Mouse (Mus musculus) liver, postnatal 0 days (tissue): ENCODE data around the gene Rsph10b. TPM values are rescaled to one million over a fixed set of nuclear protein-coding genes. Genes with fewer than 3 reads are reported as not detected.

Experiments used
- ATAC-seq: fragments of 200-750 bp; cut with Nextera tagmentation; 2 replicates; pipeline ENCODE4 v1.8.0; 2017; ENCODE audit warnings: mild to moderate bottlenecking, moderate library complexity
- DNase-seq: peaks from one replicate; pipeline ENCODE4 v3.0.0-alpha.2; 2016
- H3K27ac ChIP-seq: fragments of 300-500 bp; sonication (generic); 2 replicates; pipeline ENCODE4 v1.5.1; 2014; ENCODE audit warnings: antibody characterized with exemption, moderate library complexity, mild to moderate bottlenecking, low read depth
- H3K27me3 ChIP-seq: fragments of 300-500 bp; sonication (generic); 2 replicates; pipeline ENCODE4 v1.6.1; 2014; ENCODE audit warnings: low read length, control low read depth, mixed read lengths; ENCODE audit not compliant: insufficient read depth
- H3K36me3 ChIP-seq: fragments of 300-500 bp; sonication (generic); replicated peaks from 2 replicates; pipeline ENCODE4 v1.6.1; 2014; ENCODE audit warnings: mild to moderate bottlenecking, control low read depth, low read length, moderate library complexity, mixed read lengths; ENCODE audit not compliant: insufficient read depth
- H3K4me1 ChIP-seq: fragments of 300-500 bp; sonication (generic); 2 replicates; pipeline ENCODE4 v1.6.1; 2014; ENCODE audit warnings: antibody characterized with exemption, mild to moderate bottlenecking, control low read depth; ENCODE audit not compliant: insufficient read depth
- H3K4me2 ChIP-seq: fragments of 300-500 bp; sonication (generic); 2 replicates; pipeline ENCODE4 v1.6.1; 2014; ENCODE audit warnings: low read depth, mild to moderate bottlenecking, low read length, moderate library complexity, mixed read lengths
- H3K4me3 ChIP-seq: fragments of 300-500 bp; sonication (generic); 2 replicates; pipeline ENCODE4 v1.5.1; 2014; ENCODE audit warnings: low read depth, low read length
- H3K9ac ChIP-seq: fragments of 300-500 bp; sonication (generic); replicated peaks from 2 replicates; pipeline ENCODE4 v1.6.1; 2014; ENCODE audit warnings: mild to moderate bottlenecking, moderate library complexity
- H3K9me3 ChIP-seq: fragments of 300-500 bp; sonication (generic); 2 replicates; pipeline ENCODE4 v1.6.1; 2016; ENCODE audit warnings: mild to moderate bottlenecking, control low read depth, low read length, mixed read lengths
- CTCF ChIP-seq: sonication (generic); IDR thresholded peaks from 2 replicates; pipeline ENCODE4 v1.5.1; 2016; ENCODE audit warnings: antibody characterized with exemption, low read depth
- EP300 ChIP-seq: IDR thresholded peaks from 2 replicates; pipeline ENCODE4 v1.6.1; 2016; ENCODE audit warnings: antibody characterized with exemption, low read depth, mild to moderate bottlenecking
- WGBS: fragments of 180-500 bp; shearing (Covaris S2); extraction: QIAGEN DNeasy Blood & Tissue Kit; methylation state at CpG from one replicate; pipeline ENCODE4 v1.1.7; 2014; ENCODE audit not compliant: insufficient replicate concordance; 5-methylcytosine and 5-hydroxymethylcytosine counted together
- polyA plus RNA-seq: library from polyadenylated mRNA; unstranded; fragments of >200 nt; fragmentation: Nextera tagmentation; extraction: Ambion mirVana; gene quantifications from 2 replicates; pipeline ENCODE4 v1.2.1, GENCODE M21; 2015

Gene Rsph10b
- polyA plus RNA-seq, 1 experiment from 2014 or later, result 0.23 TPM

GRCm38 (mm10) chr5:143948361-143948760 is 15.5 kb downstream of the Rsph10b start:
- Histone ChIP-seq H3K9ac (no peak overlapping the region), H3K4me3 (no peak overlapping the region), H3K9me3 (no peaks in the 10 kb centered on the region), H3K4me1 (no peaks in the 10 kb centered on the region), H3K27me3 (no peaks in the 10 kb centered on the region), H3K27ac (no peak overlapping the region), H3K4me2 (no peak overlapping the region), H3K36me3 (no peaks in the 10 kb centered on the region)
- DNase-seq (no peak), ATAC-seq (no peak)
- no peak for TF ChIP-seq EP300
- TF ChIP-seq CTCF, result no peak
- WGBS, result 85% methylated on average over 12 of the region's 12 CpGs

DNA sequence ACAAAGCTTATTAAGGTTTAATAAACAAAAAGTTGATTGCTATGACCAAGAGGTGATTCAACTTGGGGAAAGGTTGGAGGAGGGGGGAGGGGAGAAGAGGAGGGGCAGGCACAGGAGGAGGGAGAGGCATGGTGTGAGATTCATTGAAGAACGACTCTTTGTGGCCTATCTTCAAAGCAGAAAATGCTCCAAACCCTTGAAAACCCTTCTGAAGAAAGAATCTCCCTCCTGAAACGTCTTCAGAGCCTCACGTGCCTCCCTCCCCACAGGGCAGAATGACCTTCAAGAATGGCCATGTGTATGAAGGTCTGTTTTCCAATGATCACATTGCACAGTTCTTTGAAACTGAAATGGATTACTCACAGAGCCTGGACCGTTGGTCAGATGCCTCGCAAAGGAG is 17.2 kb downstream of the Rsph10b start:
- Histone ChIP-seq H3K36me3 (no peaks in the 10 kb centered on the region), H3K27ac (no peak overlapping the region), H3K9ac (no peak overlapping the region), H3K4me3 (no peak overlapping the region), H3K27me3 (no peaks in the 10 kb centered on the region), H3K4me1 (no peaks in the 10 kb centered on the region), H3K9me3 (no peaks in the 10 kb centered on the region), H3K4me2 (no peak overlapping the region)
- no peak for TF ChIP-seq EP300
- no peak for TF ChIP-seq CTCF
- DNase-seq, result no peak
- no peak for ATAC-seq
- 42% methylated on average over 5 of the region's 5 CpGs for WGBS

DNA sequence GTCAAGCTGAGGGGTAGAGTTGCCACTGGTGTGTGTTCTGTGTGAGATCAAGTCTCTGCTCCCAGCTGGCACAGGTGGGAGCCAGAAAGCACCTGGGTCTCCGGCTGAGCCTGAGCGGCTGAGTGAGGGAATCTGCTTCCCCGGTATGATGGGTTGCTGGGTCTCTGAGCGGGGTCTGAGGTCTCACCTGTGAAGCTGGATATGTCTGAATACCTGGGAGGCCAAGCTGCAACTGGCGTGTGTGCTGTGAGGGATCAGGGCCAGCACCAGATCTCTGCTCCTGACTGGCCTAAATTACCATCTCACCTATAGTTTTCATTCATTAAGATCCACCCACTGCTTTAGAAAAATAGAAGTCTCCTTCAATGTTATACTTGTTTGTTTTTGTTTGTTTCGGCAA is 24.3 kb downstream of the Rsph10b start:
- H3K9me3 ChIP-seq, result no peaks in the 10 kb centered on the region
- no peaks in the 10 kb centered on the region for H3K36me3 ChIP-seq
- TF ChIP-seq CTCF (no peak), EP300 (no peak)
- 76% methylated on average over 6 of the region's 6 CpGs for WGBS
- no peak overlapping the region for H3K9ac ChIP-seq
- no peaks in the 10 kb centered on the region for H3K27me3 ChIP-seq
- no peaks in the 10 kb centered on the region for H3K4me1 ChIP-seq
- DNase-seq, result no peak
- H3K4me3 ChIP-seq, result no peak overlapping the region
- H3K4me2 ChIP-seq, result no peak overlapping the region
- ATAC-seq, result no peak
- no peak overlapping the region for H3K27ac ChIP-seq

DNA sequence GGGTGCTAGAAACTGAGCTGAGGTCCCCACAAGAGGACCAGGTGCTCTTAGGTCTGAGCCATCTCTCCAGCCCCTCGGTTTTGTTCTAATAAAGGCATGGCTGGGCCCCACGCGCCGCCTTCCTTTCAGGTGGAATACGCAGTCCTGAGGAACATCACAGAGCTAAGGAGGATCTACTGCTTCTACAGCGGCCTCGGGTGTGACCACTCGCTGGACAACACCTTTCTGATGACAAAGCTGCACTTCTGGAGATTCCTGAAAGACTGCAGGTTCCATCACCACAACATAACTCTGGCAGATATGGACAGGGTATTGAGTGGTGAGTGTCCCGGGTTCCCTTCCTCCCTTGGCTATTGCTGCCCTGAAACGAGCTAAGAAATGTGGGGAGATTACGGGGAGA is 26.7 kb downstream of the Rsph10b start:
- Histone ChIP-seq H3K27me3 (no peaks in the 10 kb centered on the region), H3K36me3 (no peaks in the 10 kb centered on the region), H3K4me1 (no peaks in the 10 kb centered on the region), H3K9ac (no peak overlapping the region), H3K27ac (no peak overlapping the region), H3K9me3 (no peaks in the 10 kb centered on the region), H3K4me2 (no peak overlapping the region), H3K4me3 (no peak overlapping the region)
- ATAC-seq (no peak), DNase-seq (no peak)
- TF ChIP-seq EP300 (no peak), CTCF (no peak)
- 84% methylated on average over 11 of the region's 11 CpGs for WGBS

- TF ChIP-seq CTCF (no peak), EP300 (no peak)
- ATAC-seq (no peak), DNase-seq (no peak)
- Histone ChIP-seq H3K4me3 (no peak overlapping the region), H3K9ac (no peak overlapping the region), H3K9me3 (no peaks in the 10 kb centered on the region), H3K4me2 (no peak overlapping the region), H3K27ac (no peak overlapping the region), H3K27me3 (no peaks in the 10 kb centered on the region), H3K4me1 (no peaks in the 10 kb centered on the region), H3K36me3 (no peaks in the 10 kb centered on the region)
- 82% methylated on average over 8 of the region's 8 CpGs for WGBS
Measured at GRCm38 (mm10) chr5:143961176-143961575, 28.3 kb downstream of the Rsph10b start.

DNA sequence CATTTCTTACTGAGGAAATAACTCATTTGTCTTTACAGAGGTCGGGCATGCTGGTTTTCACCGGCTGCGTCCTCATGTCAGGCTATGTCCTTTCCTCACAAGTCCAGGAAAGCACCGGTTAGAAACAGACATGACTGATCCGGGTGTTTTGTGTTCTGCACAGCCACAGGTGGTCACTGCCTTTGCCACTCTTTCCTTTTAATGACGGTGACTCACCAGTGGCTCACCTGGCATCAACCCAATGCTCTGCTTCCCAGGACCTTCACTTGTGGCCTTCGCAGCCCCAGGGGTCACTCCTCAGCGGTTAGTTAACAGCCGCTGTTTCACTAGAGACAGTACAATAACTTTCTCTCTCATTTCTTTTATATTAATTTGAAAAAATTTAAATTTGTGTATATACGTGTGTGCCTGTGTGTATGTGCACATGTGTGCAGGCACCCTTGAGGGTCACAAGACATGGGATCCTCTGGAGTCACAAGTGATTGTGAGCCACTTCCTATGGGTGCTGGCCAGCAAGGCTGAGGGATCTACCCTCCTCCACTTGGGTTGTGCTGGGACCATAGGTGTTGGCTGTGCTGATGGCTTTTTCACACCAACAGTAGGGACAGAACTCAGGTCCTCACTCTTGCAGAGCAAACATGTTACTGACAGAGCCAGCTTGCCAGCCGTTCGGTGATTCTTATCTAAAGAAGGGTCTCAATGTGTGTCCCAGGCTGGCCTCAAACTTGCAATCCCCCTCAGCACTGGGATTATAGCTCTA is 32.9 kb downstream of the Rsph10b start:
- H3K9me3 ChIP-seq, result no peaks in the 10 kb centered on the region
- H3K27ac ChIP-seq, result no peak overlapping the region
- 69% methylated on average over 12 of the region's 12 CpGs for WGBS
- H3K4me1 ChIP-seq, result no peaks in the 10 kb centered on the region
- H3K36me3 ChIP-seq, result no peaks in the 10 kb centered on the region
- DNase-seq (no peak), ATAC-seq (no peak)
- no peak overlapping the region for H3K4me2 ChIP-seq
- H3K9ac ChIP-seq, result no peak overlapping the region
- no peak overlapping the region for H3K4me3 ChIP-seq
- H3K27me3 ChIP-seq, result no peaks in the 10 kb centered on the region
- TF ChIP-seq EP300 (no peak), CTCF (no peak)
